Mouse (Mus musculus) E14TG2a.4 (cell line): ENCODE measurements around the gene Fbxo28.

Source experiments
- CTCF ChIP-seq: conservative IDR thresholded peaks from 2 replicates; pipeline ENCODE4 v1.5.1; 2014; ENCODE audit warnings: low read length
- NANOG ChIP-seq: IDR thresholded peaks from 2 replicates; pipeline ENCODE4 v1.6.1; 2014; ENCODE audit warnings: borderline replicate concordance, low read length, mixed read lengths

DNA sequence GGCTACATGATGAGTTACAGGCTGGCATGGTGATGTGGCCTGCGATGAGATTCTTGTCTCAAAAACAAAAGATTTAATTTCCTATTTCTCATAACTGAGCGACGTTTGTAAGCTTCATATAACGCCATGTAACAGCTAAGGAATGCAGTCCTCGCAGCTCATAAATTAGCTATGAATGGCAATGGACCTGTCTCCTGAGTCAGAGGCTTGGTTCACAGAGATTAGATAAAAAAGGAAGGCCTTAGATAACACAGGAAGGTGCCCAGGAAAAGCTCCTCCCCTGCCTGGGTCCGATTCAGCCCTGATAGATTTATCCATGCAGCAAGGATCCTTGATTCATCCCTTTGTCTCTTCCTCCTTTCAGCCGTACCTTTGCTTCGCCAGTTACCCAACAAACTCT is 30.5 kb upstream of the Fbxo28 start:
- TF ChIP-seq CTCF = no peak
- no peak for TF ChIP-seq NANOG
